Mouse (Mus musculus): ENCODE measurements around the gene Tor3a.

Tor3a gene

DNA sequence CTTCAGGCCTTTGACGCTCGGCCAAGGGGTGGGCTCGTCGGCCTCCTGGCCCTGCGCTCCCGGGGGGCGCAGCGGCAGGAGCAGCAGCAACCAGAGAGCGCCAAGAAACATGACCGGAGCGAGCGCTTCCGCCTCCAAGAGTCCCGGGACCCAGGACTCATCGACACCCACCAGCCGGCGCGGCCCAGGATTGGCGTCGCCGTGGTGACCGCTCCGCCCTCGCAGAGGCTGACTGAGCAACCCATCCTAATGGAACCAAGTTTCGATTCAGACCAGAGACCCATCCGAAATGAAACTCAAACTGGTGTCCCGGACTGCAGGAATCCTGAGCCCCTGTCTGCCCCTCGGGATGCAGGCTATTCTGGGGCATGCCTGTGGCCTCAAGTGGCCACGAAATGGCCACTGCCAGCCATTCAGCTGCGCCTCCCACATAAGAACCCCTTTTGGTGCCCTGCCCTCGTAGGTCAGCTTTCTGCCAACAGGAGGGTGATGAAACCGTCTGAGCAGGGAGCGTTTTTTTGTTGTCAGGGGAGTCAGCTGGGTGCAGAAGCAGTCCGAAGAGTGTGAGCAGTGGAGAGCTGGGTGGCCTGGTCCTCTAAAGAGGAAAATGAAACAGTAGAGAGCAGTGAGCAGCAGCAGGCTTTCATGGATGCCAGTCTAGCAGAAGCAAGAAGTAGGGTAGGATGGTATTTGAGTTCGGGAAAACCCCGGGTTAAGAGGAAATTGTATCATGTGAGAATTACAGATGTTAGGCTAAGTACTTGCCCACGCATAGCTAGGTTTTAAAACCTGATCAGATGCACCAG lies at the start of gene Tor3a:
Gene Tor3a, minus strand, starts transcription at position 162 of the 806 bp plus-strand sequence.
- DNase-seq: peak; percentile 84 to 91

DNA sequence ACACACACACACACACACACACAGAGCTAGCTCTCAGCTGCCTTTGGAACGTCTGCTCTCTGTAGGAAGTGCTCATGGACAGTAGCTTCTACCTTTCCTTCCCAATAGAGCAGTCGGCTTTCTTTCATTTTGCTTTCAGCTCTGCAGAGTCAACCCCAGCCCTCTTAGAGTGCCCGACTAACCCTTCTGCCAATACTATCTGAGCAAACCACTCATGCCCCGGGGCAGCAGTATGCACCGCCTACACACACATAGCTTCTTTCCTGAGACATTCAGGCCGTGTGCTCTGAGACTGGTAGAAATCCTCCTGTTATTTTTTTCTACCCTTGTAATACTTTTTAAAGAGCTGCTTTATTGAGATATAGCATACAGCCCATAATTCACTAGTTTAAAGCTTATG lies 47.9 kb upstream of the Tor3a start:
- no peak for DNase-seq

DNA sequence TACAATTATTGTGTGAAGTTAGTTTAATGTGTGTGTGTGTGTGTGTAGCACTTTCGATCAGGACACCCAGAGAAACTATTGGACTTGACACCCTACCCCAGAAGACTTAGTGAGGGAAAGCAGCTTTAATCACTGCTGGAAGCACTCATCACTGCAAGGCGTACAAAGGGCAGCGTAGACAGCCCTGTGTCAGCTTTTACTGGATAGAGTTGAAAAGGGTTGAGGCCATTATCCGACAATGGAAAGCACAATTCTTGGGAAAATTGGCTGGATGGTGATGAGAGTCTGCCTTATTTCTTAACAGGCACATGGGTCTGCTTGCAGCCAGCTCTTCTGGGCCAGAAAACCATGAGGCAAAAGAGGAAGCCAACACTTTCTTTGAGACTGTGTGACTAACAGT lies 45.9 kb upstream of the Tor3a start:
- DNase-seq: no peak

DNA sequence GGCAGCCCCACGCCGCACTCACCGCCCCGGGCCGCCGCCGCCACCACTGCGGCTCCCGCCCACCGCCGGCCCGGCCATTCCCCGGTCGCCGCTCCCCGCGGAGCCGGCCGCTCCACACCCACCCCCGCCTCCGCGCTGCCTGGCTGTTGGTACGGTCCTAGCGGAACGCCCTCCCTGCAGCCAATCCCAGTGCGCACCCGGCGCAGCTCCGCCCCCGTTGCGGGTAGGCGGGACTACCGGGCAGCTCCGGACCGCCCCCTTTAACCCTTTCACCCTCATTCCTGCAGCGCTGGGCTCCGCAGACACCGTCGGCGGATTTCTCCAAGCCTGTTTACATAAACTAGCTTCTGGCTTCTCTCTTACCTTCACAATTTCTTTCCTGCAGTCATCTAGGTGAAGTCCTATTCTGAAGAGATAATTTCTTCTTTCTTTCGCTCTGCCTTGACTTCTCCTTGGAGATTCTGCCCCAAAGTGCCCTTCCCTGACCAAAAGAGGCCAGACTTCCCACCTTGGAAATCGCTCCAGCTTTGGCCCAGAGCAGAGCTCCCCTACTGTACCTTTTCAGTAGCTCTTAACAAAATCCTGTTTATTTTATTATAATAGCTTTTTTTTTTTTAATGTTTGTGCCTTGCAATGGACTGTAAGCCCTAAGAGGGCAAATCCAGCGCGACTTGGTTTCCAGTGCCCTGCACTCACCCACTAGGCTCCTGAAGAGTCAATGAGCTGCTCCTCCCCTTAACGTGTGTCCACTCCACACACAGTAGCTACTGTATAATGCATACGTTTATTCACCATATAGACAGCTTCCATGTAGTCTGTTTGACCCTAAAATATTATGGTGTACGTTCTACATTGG lies 45.0 kb upstream of the Tor3a start, which contains the start of gene Fam20b:
Gene Fam20b, minus strand, starts transcription at position 137 of the 856 bp plus-strand sequence.
- peak; percentile 97 to 99 for DNase-seq

DNA sequence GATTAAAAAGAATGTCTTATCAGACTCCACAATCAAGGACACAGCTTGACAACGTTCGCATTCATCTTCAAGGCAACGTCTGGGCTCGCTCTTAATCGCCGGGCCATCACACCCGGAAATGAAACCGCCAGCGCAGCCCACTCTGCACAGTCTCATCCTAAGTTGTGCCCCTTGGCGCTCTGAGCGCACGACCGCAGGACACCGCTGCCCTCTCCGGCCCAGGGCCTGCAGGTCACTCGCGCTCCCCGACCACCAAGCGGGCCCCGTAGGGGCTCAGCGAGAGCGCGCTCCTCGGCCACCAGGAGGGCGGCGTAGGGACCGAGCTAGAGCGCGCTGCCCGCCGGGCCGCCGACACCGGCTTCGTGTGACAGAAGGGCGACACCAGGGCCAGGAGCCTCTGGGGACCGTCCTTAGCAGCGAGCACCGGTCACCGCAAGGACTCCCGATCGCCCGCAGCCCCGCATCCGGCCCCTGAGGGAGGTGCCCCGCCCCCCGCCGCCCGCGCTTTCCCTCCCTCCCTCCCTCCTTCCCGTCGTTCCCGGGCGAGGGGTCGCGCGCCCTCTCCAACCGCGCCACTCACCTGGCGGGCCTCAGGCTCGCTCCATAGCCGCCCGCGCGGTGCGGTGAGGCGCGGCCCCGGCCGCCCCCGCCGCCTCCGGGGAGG lies 44.3 kb upstream of the Tor3a start:
- DNase-seq: peak in 1 of 2 experiments; percentile 66

DNA sequence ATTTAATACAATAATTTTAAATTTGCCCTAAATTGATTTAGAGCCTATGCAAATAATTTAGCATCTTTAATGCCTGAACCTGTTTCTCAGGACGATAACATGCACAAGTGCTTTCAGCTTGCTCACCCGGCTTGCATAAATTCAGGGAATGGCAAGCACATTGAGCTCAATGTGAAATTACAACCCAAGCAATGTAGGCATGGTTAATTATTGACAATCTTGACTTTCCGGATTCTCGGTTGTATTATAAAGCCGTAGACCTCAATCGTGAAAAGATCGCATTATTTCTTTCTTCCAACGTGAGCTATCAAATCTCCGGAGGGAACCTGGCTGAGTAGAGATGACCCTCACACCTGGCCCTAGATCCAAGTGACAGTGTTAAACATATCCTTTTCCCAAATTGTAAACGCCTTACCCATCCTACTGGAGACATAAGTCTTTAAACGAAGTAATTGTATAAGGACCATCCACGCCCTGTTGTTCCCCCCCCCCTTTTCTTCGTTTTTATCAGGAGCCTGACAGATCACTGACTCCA lies 43.7 kb upstream of the Tor3a start:
- peak; percentile 12 to 33 for DNase-seq

DNA sequence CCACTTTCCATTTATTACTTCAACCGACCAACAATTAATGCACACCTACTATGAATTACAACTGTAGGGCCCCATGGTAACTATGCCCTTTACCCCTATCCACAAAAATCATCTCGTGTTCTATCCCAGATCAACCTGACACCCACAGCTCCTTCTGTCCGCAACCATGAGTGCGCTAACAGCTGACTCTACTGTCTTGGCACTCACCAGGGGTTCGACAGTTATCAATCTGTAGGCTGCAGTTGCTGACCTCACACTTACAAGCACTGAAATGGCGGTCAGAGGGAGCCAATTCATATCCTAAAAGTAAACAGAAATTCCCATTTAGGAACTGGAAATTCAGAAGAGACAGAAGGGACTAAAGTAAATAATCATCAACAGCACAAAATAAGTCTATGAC lies 42.5 kb upstream of the Tor3a start:
- DNase-seq: no peak

DNA sequence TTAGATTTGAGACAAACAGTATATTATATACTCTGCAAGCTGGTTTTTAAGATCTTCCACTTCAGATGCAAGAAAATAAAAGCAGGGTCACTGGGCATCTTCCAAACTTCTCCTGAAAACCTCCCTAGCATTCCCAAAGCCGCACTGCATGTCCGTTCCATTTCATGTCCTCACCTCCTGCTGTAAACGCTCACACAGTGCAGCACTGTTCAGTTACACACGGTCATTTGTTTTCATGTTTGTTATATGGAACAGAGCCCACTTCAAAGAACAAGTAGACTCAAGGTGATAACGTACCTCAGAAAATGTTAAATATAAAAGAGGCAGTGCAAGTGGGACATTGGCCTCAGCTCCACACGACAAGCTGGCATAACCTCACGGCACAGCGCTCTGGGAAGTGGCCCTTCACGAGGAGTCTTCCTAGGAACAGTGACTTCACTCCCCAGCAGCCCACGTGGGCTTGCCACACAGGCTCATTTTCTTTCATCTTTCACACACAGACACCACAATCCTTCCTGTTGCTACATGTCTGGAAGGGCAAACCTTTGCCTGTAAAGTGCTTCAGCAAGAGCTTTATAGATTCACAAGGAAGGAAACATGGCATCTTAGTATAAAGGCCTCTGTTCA lies 36.4 kb upstream of the Tor3a start:
- DNase-seq: peak in 1 of 2 experiments; percentile 36

DNA sequence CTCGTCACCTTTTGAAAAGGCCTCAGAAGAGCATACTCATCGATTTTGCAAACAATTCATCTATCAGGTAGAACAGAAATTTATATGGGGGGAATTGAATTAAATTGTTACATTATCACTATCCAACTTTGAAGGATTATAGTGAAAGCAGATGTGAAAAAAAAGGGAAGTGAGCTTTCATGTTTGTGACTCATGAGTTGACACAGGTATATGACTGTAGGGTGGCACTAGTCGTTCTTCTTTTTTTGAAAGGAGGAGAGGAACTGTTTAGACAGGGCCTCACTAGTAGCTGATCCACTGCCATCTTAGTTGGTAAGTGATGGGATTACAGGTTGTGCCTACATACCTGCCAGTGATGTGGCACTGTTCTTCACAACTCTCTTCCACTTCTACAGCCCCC lies 34.5 kb upstream of the Tor3a start:
- no peak for DNase-seq

DNA sequence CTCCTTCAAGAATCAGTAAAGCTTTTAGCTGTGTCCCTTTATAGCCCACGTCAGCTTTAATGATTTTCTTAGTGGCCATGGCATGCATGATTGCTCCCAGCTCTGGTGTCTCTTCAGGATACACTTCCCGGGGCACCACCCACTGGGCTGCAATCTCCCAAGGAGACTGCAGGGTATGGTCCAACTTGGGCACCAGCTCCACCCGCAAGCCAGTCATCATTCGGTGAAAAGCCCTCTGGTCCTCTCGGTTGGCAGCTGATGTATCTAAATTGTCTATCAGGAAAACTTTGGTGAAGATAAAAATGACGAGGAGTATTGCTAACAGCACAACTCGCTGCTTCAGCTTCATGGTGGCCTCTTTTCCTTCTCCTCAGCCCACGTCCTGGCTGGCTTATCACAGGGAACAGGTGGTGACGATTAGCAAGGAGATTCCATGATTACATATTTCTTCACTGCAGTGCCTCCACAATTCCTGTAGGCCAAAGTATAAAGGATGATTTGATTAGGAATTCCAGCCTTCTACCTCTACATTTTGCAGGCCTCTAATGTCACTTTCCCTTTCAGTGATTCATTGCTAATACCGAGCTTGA lies 31.6 kb upstream of the Tor3a start:
- DNase-seq: no peak

DNA sequence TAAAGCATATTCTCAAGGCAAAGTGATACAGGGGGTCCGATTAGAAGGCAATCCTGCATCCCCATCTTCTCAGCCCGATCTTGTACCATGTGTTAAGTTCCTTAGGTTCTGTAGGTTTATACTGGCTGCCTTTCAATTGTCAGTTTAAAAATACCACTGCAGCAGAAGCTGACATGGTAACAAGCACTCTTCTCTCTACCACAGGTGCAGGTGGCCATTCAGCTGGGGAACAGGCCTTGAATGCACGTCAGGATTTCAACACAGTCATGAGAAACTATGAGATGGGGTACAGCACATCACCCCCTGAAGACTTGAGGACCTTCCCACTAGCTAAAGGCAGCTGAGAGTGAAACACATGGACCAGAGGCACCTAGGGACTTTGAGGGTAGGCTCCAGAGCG lies 29.3 kb upstream of the Tor3a start:
- no peak for DNase-seq

DNA sequence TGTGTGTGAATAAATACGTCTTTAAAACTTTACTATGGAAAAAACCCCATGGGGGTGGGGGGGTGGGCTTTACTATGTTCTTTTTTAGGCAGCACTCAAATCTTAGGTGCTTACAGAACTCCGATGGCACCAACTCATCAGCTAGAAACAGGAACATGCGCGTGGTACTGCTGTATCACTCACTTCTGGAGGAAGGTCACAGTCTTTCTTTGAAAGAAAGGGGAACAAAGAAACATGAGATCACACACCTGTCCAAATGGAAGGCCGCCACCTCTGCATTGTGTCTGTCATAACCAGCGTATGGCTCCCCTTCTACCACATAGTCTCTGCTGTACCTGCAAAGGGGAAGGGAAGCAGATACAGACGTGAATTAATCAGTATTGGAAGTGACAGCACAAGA lies 28.0 kb upstream of the Tor3a start:
- no peak for DNase-seq

DNA sequence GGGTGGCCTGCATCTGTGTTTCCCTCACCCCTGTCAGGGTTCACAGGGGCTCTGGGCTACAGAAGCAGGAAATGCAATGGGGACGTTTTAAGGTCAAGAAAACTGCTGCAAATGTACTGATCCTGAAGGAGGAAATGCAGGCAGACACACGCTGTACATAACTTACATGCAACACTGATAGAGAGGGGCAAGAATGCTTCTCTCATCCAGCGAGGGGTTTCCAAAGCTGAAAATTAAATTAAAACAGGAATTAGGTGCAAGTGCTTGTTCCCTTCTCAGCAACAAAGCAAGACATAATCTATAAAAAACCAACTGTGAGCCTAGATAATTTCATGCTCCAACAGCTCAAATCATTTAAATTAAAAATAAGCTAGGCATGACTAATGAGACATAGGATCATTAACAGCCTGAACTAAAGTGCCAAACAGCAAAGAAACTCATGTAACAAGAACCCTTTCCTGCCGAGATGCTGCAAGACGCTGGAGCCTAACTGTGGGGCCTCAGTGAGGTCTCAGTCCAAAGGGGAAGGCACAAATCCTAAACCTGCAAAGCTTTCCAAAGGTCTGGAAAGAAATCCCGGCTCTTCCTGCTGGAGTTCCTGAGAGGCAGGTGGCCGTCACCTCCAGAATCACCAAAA lies 12.0 kb upstream of the Tor3a start:
- peak in 1 of 2 experiments; percentile 44 for DNase-seq

DNA sequence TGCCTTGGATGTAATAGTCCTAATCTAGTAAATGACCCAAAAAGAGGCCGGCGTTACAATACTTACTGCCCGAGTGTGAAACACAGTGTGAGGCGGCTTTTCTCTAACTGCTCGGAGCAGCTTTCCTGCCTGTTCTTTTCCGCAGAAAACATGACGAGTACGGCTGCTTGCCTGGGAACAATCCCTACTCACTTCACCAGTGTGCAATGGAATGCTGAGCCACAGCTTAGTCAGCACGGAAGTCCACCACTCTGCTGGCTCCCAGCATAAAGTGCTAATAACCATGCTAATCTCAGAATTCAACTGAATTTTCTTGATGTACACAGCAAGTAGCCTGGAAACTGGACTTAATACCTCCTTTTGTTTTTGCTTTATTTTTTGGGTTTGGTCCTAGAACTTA lies 5.4 kb upstream of the Tor3a start:
- DNase-seq: no peak

DNA sequence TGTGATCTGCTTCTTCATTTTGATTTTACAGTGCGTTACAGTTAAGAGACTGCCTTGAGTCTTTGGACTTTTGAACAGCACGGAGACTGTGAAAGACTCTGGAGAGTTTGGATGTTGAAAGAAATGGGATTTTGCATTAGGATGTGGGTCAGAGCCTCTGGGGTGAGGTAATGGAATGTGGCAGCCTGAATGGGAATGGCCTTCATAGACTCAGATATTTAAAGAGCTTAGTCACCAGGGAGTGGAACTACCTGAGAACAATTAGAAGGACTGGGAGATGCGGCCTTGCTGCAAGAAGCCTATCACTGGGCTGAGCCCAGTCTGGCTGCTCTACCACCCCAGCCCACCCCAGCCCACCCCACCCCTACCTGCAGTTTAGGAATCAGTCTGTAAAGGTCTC lies 3.1 kb upstream of the Tor3a start:
- DNase-seq: no peak

DNA sequence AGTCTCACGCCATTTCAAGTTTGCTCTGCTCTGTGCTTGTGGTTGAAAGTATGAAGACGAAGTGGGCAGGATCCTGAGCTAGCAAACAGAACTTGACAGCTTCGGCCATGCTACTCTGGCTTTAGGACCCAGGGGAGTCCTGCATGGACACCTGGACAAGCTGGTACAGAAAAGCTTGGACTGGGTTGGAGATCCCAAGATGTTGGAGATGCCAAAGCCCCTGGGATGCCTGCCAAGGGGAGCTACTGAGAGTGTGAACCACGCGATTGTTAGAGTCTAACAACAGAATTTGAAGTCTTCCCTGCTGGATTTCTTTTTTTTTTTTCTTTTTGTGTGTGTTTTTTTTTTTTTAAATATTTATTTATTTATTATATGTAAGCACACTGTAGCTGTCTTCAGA lies 2.4 kb upstream of the Tor3a start:
- DNase-seq: no peak

DNA sequence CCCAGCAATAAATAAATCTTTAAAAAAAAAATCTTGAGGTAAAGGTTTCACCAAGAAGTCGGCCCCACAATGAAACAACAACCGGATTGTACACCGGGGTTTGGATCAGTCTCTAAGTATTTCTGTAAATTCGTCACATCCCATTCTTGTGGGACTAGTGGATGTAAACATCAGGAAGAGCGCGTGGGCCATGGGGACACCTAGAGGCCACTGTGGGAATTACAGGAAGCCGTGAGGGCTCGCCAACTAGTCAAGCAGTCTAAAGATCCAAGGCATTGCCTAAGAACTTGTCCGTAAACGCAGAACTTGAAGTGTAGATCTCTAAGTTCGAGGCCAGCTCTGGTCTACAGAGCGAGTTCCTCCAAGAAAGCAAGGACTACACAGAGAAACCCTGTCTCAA lies 2.0 kb upstream of the Tor3a start:
- DNase-seq: peak; percentile 76 to 77

DNA sequence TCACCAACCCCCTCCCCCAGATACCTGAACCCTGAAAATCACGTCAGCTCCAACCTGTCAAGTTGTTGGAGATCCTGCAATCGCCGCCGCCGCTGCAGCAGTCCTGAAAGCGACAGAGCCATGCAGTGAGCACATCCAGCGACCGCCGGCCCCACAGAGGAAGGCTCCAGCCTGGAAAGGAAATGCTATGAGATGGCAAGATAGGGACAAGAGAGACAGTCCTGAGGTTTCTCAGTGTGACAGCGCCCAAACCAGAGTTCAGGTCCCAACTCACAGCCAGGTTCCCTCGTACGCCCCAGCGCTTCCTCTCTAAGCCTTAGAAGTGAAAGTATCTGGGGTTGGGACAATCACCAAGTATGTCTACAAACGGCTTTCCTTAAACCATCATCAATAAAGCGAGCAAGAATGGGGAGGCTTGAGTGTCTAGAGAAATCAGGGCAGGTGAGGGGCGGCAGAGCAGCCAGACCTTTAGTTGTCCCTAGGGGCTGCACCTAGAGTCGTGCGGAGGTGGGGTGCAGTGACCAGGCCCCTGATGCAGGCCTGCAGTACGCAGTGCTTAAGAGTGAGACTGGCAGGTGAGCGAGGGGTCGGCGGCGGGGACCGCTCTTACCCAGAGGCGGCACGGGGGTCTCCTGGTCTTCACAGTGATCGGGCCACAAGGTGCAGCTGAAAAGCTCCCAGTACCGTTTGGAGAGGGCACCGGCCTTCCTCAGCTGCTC lies 521 bp downstream of the Tor3a start:
- DNase-seq: peak; percentile 50 to 64

DNA sequence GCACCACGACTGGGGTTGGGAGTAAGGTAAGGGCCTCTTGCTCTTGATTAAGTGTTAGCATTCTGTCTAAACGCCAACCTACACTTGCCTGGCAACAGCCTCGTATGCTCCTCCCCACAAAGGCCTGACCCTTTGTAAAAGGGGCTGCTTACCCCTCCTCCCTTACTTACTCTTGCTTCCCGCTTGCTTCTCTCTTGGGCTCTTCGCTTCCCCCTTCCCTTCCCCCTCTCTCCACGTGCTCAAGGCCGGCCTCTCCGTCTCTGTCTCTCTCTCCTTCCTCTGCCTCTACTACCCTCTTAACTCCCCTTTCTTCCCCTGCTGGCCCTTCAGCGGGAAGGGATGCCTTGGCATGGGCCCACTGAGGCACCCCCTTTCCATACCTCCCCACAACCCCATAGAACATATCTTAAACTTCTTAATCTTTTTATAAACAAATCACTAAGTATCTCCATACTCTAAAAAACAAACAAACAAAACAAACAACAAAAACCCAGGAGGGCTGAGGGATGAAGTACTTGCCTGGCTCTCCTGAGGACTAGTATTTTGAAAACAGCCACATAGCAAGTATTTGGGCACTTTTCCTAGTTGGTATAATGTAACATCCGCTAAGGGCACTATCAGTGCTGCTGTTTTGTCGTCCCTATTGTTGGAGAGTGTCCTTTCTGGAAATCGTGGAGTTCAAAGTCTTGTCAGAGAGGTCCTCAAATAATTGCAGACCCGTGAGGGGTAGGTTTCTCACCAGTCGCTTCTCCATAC lies 1.3 kb downstream of the Tor3a start:
- DNase-seq: peak in 1 of 2 experiments; percentile 35

DNA sequence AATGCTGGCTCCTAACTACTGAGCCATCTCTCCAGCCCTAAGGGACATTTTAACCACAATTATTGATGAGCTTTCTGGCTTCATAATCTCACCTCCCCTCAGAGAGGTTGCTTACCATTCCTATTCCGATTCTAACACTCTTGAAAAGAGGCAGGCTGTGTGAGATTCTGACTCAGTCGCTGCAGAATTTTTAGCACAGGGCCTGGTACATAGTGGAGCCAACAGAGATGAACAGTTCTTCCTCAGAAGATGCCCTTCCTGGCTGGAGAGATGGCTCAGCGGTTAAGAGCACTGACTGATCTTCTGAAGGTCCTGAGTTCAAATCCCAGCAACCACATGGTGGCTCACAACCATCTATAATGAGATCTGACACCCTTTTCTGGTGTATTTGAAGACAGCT lies 2.2 kb downstream of the Tor3a start:
- DNase-seq: no peak

Measured in kidney, postnatal 4 days (tissue).